Mouse (Mus musculus): Measurements from ENCODE around the gene Nfkbid. TPM values are rescaled to one million over a fixed set of nuclear protein-coding genes. Genes with fewer than 3 reads are reported as not detected.

The Nfkbid gene
- polyA plus RNA-seq, 1 experiment, result 0.04 TPM

DNA sequence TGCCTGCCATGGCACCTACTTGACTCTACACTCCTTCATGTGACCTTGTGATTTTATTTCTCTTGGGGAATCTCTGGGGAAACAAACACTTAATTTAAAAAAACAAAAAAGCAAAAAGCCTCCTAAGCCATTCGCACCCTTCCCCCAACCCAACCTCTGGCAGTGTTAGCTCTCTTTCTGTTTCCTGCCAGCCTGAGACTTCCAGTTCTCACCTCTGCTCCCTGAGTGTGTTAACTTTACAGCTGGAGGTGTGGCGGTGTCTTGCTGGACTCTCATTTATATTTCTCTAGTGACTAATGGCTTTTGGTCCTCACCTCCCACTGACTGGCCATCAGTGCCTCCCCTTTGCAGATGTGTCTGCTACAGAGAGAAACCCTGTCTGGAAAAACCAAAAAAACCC is 11.7 kb upstream of the Nfkbid start:
- Histone ChIP-seq H3K79me2 (ENCODE audit: control insufficient read depth, insufficient read depth) (no peaks in the 10 kb centered on the region), H3K36me3 (ENCODE audit: control insufficient read depth, insufficient read depth) (no peaks in the 10 kb centered on the region), H3ac (ENCODE audit: control insufficient read depth, insufficient read length, low read depth) (no peak overlapping the region), H3K4me3 (ENCODE audit: insufficient read depth, poor library complexity, severe bottlenecking) (no peak overlapping the region), H3K27me3 (ENCODE audit: control insufficient read depth, insufficient read depth, insufficient read length) (peaks cover 24% of the 10 kb centered on the region), H3K79me3 (ENCODE audit: low read depth) (no peaks in the 10 kb centered on the region)
- TF ChIP-seq MYOG (IDR thresholded peaks at IDR 0.05; ENCODE audit: control insufficient read depth, extremely low read depth, insufficient read length) (no peak), CEBPB (IDR thresholded peaks at IDR 0.05; ENCODE audit: low read depth) (no peak), USF1 (IDR thresholded peaks at IDR 0.05; ENCODE audit: low read depth) (no peak), MAX (IDR thresholded peaks at IDR 0.05) (no peak), CTCF (IDR thresholded peaks at IDR 0.05; ENCODE audit: control insufficient read depth, insufficient read depth, insufficient read length) (no peak), MYOD1 (IDR thresholded peaks at IDR 0.05; ENCODE audit: control insufficient read depth, insufficient read length, low read depth) (no peak), FOSL1 (IDR thresholded peaks at IDR 0.05; ENCODE audit: insufficient read depth, low read length, poor library complexity, severe bottlenecking) (no peak)

DNA sequence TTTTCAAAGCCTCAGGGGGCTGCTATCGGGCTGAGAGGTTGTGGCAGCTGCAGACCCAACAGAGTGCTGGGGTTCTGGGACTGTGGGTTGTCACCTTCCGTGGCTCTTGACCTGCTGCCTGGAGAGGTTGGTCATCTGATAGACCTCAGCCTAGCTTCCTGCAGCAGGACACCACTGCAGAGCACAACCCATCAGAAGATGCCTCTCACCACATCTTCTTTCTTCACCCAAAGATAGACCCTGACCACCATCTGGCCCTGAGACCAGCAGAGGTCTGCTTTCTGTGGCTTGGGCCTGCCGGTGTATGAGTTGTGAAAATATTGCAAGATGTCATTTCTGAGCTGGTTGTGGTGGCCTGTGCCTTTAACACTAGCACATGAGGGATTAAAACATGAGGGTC is 10.5 kb upstream of the Nfkbid start:
- H3K79me3 ChIP-seq (ENCODE audit: low read depth), result no peaks in the 10 kb centered on the region
- peaks cover 24% of the 10 kb centered on the region for H3K27me3 ChIP-seq (ENCODE audit: control insufficient read depth, insufficient read depth, insufficient read length)
- no peaks in the 10 kb centered on the region for H3K79me2 ChIP-seq (ENCODE audit: control insufficient read depth, insufficient read depth)
- H3ac ChIP-seq (ENCODE audit: control insufficient read depth, insufficient read length, low read depth), result no peak overlapping the region
- H3K36me3 ChIP-seq (ENCODE audit: control insufficient read depth, insufficient read depth), result no peaks in the 10 kb centered on the region
- H3K4me3 ChIP-seq (ENCODE audit: insufficient read depth, poor library complexity, severe bottlenecking), result no peak overlapping the region
- TF ChIP-seq MYOG (IDR thresholded peaks at IDR 0.05; ENCODE audit: control insufficient read depth, extremely low read depth, insufficient read length) (no peak), MYOD1 (IDR thresholded peaks at IDR 0.05; ENCODE audit: control insufficient read depth, insufficient read length, low read depth) (no peak), CEBPB (IDR thresholded peaks at IDR 0.05; ENCODE audit: low read depth) (no peak), MAX (IDR thresholded peaks at IDR 0.05) (no peak), CTCF (IDR thresholded peaks at IDR 0.05; ENCODE audit: control insufficient read depth, insufficient read depth, insufficient read length) (no peak), USF1 (IDR thresholded peaks at IDR 0.05; ENCODE audit: low read depth) (no peak), FOSL1 (IDR thresholded peaks at IDR 0.05; ENCODE audit: insufficient read depth, low read length, poor library complexity, severe bottlenecking) (no peak)

DNA sequence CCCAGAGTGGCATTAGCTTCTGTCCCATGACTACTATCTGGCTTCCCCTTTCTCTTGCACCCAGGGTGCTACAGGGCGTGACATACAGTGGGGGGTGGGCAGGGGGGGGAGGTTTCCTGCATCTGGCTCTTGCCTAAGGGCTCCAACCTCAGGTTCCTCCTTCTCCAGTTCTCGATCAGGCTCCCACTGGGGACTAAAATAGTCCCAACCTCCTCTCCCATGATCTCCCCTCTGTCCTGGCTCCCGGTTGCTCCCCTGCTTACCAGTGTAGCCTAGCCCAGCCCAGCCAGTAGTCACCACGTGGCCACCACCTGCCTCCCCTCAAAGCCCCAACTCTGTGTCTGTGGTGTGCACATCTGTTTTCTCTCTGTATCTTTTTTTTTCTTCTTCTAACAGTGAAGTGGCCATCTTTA is 8.8 kb upstream of the Nfkbid start:
- Histone ChIP-seq H3K79me3 (ENCODE audit: low read depth) (no peaks in the 10 kb centered on the region), H3K4me3 (ENCODE audit: insufficient read depth, poor library complexity, severe bottlenecking) (no peak overlapping the region), H3K36me3 (ENCODE audit: control insufficient read depth, insufficient read depth) (no peaks in the 10 kb centered on the region), H3ac (ENCODE audit: control insufficient read depth, insufficient read length, low read depth) (no peak overlapping the region), H3K79me2 (ENCODE audit: control insufficient read depth, insufficient read depth) (no peaks in the 10 kb centered on the region), H3K27me3 (ENCODE audit: control insufficient read depth, insufficient read depth, insufficient read length) (peaks cover 24% of the 10 kb centered on the region)
- TF ChIP-seq CTCF (IDR thresholded peaks at IDR 0.05; ENCODE audit: control insufficient read depth, insufficient read depth, insufficient read length), result no peak
- no peak for TF ChIP-seq MYOG (IDR thresholded peaks at IDR 0.05; ENCODE audit: control insufficient read depth, extremely low read depth, insufficient read length)
- TF ChIP-seq USF1 (IDR thresholded peaks at IDR 0.05; ENCODE audit: low read depth), result no peak
- TF ChIP-seq CEBPB (IDR thresholded peaks at IDR 0.05; ENCODE audit: low read depth), result no peak
- no peak for TF ChIP-seq MYOD1 (IDR thresholded peaks at IDR 0.05; ENCODE audit: control insufficient read depth, insufficient read length, low read depth)
- TF ChIP-seq MAX (IDR thresholded peaks at IDR 0.05), result no peak
- no peak for TF ChIP-seq FOSL1 (IDR thresholded peaks at IDR 0.05; ENCODE audit: insufficient read depth, low read length, poor library complexity, severe bottlenecking)

DNA sequence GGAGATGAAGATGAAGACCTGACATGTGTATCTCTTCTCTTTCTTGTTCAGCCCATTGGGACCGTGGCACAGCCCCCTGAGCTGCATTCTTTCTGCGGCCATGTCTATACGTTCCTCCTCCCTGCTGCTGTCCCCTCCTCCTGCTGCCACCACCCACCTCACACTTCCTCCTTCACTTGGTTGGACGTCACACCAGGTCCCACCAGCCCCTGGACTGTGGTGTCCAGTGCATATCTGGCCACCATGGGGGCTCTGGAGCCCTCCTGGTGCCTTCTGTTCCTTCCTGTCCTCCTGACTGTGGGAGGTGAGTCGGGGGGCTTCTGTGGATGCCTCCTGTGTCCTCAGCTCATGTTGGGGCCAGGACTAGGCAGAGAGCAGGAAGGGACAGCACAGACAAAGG is 7.9 kb upstream of the Nfkbid start, which contains the start of gene Tyrobp:
TSS of gene Tyrobp (plus strand) at position 165 of the 400 bp plus-strand sequence.
- H3K27me3 ChIP-seq (ENCODE audit: control insufficient read depth, insufficient read depth, insufficient read length), result peaks cover 23% of the 10 kb centered on the region
- no peaks in the 10 kb centered on the region for H3K79me3 ChIP-seq (ENCODE audit: low read depth)
- no peak within 1 kb of the TSS for H3K4me3 ChIP-seq (ENCODE audit: insufficient read depth, poor library complexity, severe bottlenecking)
- no peak for TF ChIP-seq FOSL1 (IDR thresholded peaks at IDR 0.05; ENCODE audit: insufficient read depth, low read length, poor library complexity, severe bottlenecking)
- TF ChIP-seq USF1 (IDR thresholded peaks at IDR 0.05; ENCODE audit: low read depth), result no peak
- H3K36me3 ChIP-seq (ENCODE audit: control insufficient read depth, insufficient read depth), result no peaks in the 10 kb centered on the region
- no peaks in the 10 kb centered on the region for H3K79me2 ChIP-seq (ENCODE audit: control insufficient read depth, insufficient read depth)
- no peak within 1 kb of the TSS for H3ac ChIP-seq (ENCODE audit: control insufficient read depth, insufficient read length, low read depth)

DNA sequence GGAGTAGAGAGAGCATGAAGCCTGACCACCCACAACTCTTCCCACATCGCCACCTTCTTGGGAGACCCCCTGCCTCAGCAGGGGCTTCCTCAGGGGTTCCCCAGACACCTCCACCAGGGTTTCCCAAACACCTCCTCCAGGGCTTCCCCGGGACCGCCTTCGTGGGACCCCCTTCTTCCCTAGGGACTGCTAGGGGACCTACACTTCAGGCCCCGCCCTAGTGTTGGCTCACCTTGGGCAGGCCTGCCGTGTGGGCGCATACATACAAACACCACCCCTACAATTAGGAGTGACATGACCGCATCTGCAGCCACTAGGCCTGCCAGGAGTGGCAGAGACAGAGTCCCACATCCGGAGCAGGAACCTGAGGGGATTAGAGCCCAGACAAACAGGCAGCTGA is 3.7 kb upstream of the Nfkbid start:
- Histone ChIP-seq H3K36me3 (ENCODE audit: control insufficient read depth, insufficient read depth) (no peaks in the 10 kb centered on the region), H3K27me3 (ENCODE audit: control insufficient read depth, insufficient read depth, insufficient read length) (peaks cover 21% of the 10 kb centered on the region), H3K4me3 (ENCODE audit: insufficient read depth, poor library complexity, severe bottlenecking) (no peak overlapping the region), H3K79me2 (ENCODE audit: control insufficient read depth, insufficient read depth) (no peaks in the 10 kb centered on the region), H3ac (ENCODE audit: control insufficient read depth, insufficient read length, low read depth) (no peak overlapping the region), H3K79me3 (ENCODE audit: low read depth) (no peaks in the 10 kb centered on the region)
- TF ChIP-seq USF1 (IDR thresholded peaks at IDR 0.05; ENCODE audit: low read depth) (no peak), MYOD1 (IDR thresholded peaks at IDR 0.05; ENCODE audit: control insufficient read depth, insufficient read length, low read depth) (no peak), FOSL1 (IDR thresholded peaks at IDR 0.05; ENCODE audit: insufficient read depth, low read length, poor library complexity, severe bottlenecking) (no peak), MYOG (IDR thresholded peaks at IDR 0.05; ENCODE audit: control insufficient read depth, extremely low read depth, insufficient read length) (no peak), CEBPB (IDR thresholded peaks at IDR 0.05; ENCODE audit: low read depth) (no peak), CTCF (IDR thresholded peaks at IDR 0.05; ENCODE audit: control insufficient read depth, insufficient read depth, insufficient read length) (no peak), MAX (IDR thresholded peaks at IDR 0.05) (no peak)

Measured in C2C12 (cell line).